Mouse (Mus musculus) heart, postnatal 25 days (tissue): ENCODE measurements around the gene Pus3. TPM values are rescaled to one million over a fixed set of nuclear protein-coding genes. Genes with fewer than 3 reads are reported as not detected.

ENCODE experiments used
- DNase-seq: peaks from one replicate; pipeline ENCODE4 v3.0.0; 2022; ENCODE audit warnings: low spot score
- intact Hi-C: fragments of 180-260 bp; cut with DNase I; formaldehyde crosslinking; loops from one replicate; pipeline ENCODE4 v1.15.1; 2025
- total RNA-seq, 2 experiments: library from RNA; stranded (reverse); gene quantifications; 2 replicates each; pipeline ENCODE4 v1.2.3; 2021

Pus3 gene
- total RNA-seq, 2 experiments from 2014 or later: 6.6 to 7.5 TPM

DNA sequence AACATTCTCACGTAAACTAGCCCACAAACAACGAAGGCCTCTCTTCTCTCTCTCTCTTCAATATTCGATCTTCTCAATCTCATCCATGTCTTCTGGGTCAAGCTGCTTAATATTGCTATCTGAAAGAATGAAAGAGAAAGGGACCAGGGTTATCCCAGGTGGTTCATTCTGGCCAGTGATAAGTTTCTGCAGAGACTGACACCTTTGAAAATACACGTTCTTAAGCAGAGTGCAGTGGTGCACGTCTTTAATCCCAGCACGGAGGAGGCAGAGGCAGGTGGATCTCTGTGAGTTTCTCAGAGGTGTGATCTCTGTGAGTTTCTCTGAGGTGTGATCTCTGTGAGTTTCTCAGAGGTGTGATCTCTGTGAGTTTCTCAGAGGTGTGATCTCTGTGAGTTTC is 16.5 kb upstream of the Pus3 start:
- DNase-seq: no peak
- intact Hi-C loops: loop anchor here (1.0 to 10.0 kb wide), 2 partner anchors 259 to 337 kb away; partner anchors contain the start of genes Srpr and Tirap

DNA sequence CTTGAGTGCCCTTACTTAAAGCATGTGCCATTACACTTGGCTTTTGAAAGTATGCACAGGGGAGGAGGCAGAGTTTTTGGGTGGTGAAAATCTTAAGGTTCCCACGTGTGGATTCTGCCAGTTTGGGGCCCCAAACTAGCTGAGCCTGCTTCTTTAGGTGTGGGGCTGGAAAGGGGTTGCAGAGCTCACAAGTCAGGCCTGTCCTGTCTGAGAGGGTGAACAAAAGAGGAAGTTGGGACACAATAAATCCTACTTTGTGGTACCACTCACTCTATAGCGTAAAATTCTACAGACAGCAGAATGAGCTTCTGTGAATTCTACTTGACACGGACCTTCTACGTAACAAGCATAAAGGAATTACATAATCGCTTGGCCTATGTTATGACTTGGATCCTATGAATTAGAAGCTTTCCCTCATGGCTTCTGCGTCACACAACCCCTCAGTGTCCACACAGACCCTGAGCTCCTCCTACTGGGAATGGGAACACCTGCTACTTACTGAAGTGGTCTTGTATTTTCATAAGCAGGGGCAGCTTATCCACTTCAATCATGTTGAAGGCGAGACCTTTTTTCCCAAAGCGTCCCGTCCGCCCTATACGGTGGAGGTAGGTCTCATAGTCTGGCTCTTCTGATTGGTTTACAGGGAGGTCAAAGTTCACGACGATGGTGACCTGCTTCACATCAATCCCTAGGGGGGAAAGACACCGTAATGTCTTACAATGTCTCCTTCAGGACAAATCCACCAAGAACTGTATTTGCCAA is 15.1 kb upstream of the Pus3 start:
- intact Hi-C loops: loop anchor here (10.0 kb wide), 1 partner anchor 338 kb away; the partner anchor contains the start of genes Srpr and Tirap
- DNase-seq: no peak

DNA sequence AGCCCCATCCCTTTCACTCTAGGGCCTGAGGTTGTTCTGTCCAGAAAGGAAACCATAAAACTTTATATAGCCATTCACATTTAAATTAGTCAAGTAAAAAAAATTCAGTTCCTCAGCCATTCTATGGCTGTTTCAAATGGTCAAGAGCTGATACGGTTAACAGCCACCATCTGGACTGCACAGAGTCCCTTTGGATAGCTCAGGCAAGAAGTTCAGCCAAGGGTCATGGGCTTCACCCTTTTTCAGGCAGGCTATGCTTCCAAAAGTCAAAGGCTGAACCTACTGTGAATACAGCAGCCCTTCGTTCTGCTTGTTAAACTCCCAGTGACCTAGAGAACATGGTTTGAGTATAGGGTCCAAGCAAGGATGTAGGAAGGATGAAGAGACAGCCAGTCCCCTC is 13.7 kb upstream of the Pus3 start:
- DNase-seq: no peak
- intact Hi-C loops: loop anchor here (10.0 kb wide), 1 partner anchor 340 kb away; the partner anchor contains the start of genes Srpr and Tirap

DNA sequence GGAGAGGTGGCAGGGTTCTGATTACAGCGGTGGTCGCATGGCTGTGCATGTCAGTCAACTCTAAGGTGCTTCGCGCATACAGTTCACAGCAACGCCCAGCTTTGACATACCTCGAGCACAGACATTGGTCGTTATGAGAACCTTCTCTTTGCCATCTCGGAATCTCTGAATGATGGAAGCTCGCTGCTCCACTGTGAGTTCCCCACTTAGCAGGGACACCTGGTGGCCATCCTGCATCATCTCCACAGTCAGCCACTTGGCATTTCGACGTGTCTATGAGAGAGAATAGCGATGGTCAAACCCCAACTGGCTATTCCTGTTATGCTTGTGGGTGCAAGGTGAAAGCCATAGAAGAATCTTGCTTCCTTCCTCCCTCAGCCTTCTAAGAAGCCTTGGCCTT is 12.7 kb upstream of the Pus3 start:
- DNase-seq: no peak
- intact Hi-C loops: loop anchor here (10.0 kb wide), 1 partner anchor 341 kb away; the partner anchor contains the start of genes Srpr and Tirap

DNA sequence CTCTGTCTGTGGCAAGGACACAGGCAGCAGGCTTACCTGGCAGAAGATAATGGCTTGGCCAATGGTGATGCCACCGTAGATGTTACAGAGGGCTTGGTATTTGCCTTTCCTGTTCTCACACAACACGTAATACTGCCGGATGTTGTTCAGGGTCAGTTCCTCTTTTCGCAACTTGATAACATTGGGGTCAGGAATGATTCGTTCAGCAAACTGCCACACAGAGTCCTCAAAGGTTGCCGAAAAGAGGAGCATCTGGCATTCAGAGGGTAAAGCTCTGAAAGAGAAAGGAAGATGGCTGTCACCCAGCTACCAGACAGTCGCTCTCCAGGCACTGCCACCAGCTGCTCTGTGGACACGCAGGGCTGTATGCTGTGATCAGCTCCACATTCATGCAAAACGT is 11.7 kb upstream of the Pus3 start:
- intact Hi-C loops: loop anchor here (10.0 kb wide), 1 partner anchor 342 kb away; the partner anchor contains the start of genes Srpr and Tirap

DNA sequence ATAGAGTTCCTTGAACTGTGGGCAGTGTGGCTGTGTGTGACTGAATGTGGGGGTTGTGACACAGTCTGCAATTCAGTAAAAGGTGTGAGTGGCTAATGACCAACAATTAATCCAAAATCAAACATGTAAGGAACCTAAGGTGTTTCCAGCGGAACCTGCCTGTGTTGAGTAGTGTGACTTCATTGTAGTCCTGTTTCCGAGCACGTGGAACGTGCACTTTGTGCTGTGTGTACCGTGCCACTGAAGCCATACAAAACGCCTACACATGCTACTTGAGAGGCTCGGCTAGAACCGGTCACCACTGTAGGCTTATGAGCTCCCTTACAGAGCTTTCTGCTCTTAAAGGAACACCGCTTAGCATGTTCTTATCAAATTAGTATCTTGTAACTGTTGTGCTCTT is 9.9 kb upstream of the Pus3 start:
- no peak for DNase-seq
- intact Hi-C loops: loop anchor here (10.0 kb wide), 1 partner anchor 344 kb away; the partner anchor contains the start of genes Srpr and Tirap

More for the DNA sequence above, 11.7 kb upstream of the Pus3 start:
- DNase-seq: no peak

DNA sequence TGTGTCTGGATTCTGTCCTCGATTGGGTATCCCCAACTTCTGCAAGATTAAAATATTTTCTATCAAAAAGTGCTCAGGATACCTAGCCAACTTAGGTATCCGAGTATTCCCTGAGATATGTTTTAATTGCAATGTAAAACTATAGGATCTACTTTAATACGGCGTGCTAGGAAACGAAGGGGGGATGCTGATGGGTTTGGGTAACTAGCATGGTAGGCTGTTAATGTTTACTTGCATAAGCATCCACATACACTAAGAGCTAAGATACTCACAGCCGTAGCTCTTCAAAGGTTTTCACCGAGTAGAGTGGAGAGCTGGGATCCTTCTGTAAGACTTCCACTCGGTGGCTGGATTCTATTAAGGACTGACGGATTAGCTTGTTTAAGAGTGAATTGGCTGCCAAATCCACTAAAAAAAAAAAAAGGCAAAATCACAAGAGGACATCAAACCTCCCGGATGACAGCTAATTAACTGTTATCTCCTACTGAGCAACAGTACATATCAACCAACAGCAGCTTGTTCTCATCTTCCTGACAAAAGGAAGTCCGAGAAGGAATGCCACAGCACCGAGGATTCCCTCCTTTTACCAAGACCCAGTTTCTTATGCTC is 1.8 kb upstream of the Pus3 start:
- intact Hi-C loops: no loop called here
- no peak for DNase-seq

DNA sequence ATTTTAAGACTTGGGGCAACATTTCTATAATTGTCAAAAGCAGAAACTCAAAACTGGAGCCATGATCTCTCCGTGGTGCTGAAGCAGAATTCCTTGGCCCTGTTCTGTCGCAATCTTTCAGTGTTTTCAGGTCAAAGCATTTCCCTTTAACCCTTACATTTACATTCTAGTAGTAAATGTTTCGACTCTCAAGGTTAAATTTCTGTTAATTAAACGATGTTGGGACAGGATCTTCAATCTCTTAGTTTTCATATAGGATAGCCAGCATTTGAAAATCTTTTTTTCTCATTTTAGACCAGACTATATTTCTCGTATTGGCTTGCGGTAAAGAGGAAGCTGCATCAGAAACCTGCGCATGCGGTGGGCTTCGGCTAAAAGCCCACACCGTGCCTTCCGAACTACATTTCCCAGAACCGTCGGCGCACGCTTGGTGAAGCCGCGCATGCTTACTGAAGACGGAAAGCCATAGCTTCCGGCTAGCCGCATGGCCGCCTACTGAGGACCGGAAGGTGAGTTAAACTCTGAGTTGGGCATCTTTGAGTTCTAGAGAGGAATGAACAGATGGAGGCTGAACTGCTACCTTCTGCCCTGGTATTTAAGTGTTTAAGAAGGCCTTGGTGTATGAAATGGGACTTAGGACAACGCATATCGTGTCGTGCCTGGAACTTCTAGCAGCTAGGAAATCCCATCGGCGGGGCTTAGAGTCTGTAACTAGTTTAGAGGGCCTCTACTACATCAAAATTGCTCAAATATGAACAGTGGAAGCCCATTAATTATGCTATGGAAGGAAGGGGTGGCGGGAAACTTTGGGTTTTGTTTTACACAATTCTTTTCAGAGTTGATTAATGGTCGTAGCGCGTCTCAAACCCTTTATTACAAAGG is 855 bp downstream of the Pus3 start:
- DNase-seq: peak; percentile 46
- intact Hi-C loops: no loop called here

DNA sequence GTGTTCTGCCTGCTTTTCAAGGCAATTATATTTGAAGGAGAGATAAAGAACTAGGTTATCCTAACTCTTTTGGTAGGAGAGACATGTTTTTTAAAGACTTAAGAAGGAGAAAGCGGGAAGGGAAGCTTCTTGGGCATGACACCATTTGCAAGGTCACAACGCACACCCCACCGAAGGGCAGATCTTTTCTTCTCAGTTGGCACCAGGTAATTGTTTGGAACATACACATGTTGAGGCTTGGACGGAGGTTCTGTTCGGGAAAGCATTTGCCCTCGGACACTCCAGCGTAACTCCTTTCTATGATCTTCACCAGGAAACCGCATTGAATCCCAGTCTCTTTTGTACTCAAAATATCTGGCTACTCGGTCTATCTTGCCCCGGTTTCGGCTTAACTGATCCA is 2.7 kb downstream of the Pus3 start:
- intact Hi-C loops: no loop called here
- no peak for DNase-seq

DNA sequence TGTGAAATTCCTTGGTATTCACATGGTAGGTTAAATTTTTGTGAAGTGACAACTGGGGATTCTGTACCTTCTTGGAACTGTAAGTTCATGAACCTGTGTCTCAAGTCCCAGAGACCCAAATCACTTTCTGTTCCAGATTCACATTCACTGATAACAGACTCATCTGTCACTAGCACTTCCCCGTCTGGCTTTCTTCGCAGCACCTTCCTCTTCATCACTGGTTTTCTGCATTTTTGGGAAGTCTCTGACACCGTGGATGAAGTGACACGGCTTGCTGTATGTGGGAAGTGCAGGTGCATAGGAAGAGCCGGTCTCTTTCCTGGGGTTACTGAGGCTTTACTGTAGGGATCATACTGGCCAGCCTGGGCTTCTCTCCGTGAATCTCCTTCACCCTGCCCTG is 3.2 kb downstream of the Pus3 start:
- no peak for DNase-seq
- intact Hi-C loops: no loop called here

DNA sequence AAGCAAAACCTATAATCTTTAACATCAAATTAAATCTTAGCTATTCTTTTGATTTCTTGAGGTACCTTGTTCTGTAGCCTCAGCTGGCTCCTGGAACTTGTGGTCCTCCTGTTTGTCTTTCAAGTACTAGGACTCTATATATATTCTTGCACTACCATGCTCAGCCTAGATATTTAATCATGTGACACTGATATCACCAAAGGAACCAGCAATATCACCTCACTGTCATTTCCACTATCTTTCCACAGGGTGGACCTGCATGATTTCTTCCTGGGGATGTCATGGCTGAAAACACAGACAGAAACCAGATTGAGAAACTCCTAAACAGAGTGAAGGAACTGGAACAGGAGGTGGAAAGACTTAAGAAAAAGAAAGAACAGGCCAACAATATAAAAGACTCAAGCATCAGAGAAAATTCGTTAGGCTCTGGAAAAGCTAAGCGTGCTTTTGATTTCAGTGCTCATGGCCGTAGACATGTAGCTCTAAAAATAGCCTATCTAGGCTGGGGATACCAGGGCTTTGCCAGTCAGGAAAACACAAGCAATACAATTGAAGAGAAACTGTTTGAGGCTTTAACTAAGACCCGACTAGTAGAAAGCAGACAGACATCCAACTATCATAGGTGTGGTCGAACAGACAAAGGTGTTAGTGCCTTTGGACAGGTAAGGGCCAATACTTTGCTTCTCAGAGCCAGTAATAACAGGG is 6.3 kb downstream of the Pus3 start:
- no peak for DNase-seq
- intact Hi-C loops: no loop called here

DNA sequence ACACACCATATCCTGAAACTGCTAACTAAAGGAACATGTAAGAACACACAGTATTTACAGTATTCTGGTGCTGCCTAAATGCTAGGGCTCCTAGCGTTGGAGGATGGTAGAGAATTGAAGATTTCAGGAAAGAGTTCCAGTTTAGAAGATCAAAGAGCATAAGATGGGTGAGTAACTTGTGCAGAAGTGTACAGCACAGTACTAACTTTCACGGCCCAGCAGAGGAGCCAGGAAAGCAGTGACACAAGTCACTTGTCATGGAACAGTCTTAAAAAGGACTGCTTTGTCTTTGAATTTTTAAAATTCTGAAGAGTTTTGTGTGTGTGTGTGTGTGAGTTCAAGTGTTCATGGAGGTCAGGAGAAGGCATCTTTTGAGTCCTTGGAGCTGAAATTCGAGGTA is 9.6 kb downstream of the Pus3 start:
- intact Hi-C loops: no loop called here
- DNase-seq: no peak

DNA sequence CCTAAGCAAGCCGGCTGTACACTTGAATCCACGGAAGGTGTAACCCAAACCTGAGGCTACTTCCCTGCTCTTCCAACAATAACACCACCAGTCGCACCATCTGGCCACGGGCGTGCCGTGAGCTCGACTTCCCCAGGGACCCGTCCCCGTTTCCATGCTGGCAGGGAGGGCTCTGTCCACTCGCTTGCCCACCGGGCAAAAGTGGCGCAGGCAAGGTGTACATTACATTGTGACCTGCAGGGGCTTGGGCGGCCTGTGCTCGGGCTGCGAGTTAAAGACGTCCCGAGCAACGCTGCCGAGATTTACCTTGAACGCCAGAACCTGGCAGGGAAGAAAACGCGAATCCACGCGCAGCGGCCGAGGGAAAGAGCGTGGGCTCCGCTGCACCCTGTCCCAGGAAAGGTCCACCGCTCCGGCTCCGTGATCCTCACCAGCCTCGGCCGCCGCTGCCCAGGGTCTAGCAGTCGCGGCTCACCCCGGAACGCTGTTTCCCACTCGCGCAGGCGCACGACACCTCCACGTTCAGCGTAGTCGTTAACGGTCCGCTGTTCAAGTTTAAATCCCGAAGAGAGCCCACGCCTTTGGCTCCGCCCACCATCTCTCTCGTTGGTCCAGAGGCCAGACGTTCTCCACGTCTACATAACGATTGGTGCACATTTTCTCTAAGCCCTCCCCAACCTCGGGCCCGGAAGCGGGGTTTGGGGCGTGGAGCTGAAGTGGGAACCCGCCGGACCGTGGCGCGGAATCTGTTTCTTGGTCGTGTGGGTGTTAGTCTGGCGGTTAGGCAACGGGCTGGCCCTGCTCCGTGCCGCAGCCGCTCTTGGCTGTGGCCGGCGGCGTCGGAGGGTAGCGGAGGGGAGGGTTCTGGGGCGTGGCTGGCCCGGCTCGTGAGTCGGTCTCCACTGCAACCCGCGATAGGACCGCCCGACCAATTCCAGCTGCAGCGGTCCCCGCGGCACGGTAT is 11.5 kb downstream of the Pus3 start, which contains the start of the genes Pate2 and Hyls1:
TSS of gene Pate2 (plus strand) at position 714 of the 964 bp plus-strand sequence.
TSS of gene Hyls1 (minus strand) at position 828 of the 964 bp plus-strand sequence.
- peak; percentile 88 for DNase-seq
- intact Hi-C loops: no loop called here

DNA sequence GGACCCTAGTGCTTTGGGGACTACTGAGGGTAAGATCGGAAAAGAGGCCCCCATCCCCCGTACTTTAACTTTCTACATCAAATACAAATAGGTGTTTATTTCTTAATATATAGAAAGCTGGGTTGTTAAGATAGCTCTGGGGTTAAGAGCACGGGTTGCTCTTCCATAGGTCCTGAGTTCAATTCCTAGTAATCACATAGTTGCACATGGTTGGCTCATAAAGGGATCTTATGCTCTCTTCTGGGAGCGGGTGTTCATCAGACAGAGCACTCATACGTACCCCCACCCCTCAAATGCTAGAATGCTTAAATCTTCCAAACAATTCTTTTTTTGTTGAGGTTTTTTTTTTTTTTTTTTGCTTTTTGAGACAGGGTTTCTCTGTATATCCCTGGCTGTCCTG is 12.3 kb downstream of the Pus3 start:
- DNase-seq: no peak
- intact Hi-C loops: no loop called here

DNA sequence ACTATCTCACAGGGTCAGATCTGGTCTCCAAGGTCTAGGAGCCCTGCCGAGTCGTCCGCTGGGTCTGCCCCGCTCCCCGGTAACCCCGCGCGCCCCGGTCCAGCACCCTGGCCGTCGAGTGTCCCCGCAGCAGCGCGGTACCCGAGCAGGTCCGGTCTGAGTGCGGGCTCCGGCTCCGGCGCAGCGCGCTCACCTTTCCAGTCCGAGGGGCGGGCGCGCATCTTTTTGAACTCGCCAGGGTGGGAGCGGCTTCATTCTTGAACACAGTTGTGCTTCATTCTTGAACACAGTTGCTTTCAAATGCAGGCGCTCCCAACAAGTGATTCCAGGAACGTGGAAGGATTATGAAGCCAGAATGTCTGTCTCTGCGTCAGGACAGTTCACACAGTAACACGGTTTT is 16.0 kb downstream of the Pus3 start:
- no peak for DNase-seq
- intact Hi-C loops: no loop called here

DNA sequence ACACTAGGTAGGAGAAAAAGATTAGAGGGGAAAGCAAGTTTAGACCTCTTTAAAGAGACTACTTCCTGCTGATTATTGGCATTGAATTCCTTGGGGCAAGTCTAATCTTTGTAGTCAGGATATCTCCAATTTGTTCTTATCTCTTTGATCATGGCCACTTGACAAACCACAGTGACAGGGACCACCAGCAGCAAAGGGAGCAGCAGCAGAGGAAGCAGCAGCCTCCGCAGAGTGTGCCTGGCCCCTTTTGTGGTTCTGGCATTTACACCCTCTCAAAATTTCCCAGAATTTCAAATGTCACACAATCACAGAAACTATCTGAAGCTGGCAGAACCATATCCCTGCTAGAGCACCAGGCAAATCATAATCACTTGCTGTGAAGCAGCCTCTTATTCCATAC is 29.3 kb downstream of the Pus3 start:
- intact Hi-C loops: no loop called here
- no peak for DNase-seq

DNA sequence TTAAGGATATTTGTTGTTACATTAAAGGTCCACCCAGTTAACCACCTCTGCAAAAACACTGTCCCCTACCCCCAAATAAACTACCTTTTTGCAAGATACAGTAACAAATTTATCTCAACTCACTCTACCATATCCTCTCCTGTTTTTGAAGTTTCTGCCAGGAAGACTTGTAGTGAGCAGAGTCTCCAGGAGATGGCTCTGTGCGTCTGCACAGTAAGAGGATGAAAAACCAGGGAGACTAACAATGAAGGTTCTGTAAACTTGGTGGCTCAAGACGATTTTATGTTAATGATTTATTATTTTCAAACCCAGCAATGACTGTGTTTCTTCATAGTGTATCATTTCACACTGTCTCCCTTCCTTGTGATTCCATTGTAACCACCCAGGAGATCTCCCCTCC is 34.5 kb downstream of the Pus3 start:
- intact Hi-C loops: loop anchor here (2.0 kb wide), 1 partner anchor 1094 kb away; no protein-coding TSS in a partner anchor
- DNase-seq: no peak

DNA sequence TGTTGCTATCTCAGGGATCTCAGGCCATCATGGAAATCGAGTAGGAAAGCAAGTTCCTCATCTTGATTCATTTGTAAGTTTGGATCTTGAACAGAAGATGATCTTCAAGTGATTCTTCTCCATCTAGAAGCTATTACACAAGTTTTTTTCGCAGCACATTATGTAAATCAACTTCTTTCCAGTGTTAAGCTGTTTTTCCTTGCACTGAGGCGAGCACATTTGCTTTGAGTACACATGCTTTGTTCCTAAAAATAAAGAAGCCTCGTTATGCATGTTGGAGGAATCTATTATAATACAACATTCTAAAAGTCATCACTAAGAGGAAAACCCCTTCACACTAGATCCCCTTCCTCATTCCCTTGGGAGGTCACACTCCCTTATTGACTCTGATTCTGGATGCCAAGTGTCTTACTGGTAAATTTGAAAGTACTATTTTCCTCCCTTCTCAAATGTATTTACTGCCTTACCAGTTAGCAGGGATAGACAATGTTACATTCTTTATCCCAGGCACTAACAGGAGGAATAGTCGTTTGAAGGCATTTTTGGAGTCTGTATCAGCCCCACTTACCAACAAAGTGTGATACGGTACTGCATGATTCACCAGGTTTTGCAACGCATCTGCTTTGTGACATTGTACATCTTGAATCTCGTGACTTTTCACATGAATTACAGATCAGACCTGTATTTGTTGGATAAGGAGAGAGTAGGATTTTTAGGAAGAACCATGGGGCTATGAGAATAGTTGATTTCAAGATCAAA is 49.4 kb downstream of the Pus3 start:
- no peak for DNase-seq
- intact Hi-C loops: no loop called here
